Mouse (Mus musculus): Measurements from ENCODE around the gene Ccdc38. TPM values are rescaled to one million over a fixed set of nuclear protein-coding genes. Genes with fewer than 3 reads are reported as not detected.

Gene Ccdc38
- not detected for total RNA-seq (2021)
- long read RNA-seq, experiment 1: 0 reads
- long read RNA-seq, experiment 2: 0 reads

DNA sequence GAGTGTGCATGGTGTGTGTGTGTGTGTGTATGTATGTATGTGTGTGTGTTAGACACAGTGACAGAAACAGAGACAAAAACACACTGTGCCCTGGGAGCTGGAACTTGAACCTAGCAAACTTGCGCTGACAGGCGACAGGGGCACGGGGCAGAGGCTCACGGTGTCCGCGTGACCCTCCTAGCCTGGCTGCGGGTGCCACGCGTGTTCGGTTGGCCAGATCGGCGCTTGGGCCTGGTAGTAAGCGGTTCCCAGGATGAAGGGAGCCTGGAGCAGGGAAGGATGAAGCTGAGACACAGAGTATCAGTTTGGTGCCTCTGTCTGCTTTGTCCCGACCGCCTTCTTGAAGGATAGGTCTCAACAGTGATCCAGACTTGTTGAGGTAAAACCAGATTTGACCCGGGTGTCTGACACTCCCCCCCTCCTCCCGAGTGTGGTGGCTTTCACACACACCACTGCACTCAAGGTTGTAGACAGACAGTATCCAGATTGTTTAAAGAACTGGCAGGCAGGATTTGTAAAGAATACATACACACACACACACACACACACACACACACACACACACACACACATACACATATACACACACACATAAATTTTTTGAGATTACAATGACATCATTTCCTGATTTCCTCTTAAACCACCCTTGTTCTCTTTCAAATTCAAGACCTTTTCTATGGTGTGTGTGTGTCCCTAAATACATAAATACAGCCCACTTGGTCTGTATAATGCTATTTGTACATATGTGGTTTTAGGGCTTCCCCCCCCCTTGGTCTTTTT lies at the start of gene Ccdc38:
TSS of gene Ccdc38 (plus strand) at position 202 of the 780 bp plus-strand sequence.
- DNase-seq: no peak

DNA sequence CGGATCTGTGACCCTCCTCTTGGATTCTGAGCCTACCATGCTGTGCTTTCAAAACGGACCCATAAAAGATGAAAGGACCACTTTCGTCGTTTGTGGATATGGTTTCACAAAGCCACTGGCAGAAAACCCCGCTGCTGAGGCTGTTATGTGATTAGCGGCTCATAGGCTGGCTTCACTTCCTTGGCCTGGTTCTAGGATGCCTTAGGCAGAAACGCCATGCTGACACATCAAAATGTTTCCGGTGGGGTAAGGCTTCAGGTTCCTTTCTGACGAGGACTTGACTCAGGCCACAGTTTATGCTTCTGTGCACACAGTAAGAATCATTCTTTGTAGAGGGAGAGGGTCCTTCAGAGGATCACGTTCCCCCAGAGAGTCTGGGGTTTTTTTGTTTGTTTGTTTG lies 39.6 kb upstream of the Ccdc38 start:
- DNase-seq: no peak

DNA sequence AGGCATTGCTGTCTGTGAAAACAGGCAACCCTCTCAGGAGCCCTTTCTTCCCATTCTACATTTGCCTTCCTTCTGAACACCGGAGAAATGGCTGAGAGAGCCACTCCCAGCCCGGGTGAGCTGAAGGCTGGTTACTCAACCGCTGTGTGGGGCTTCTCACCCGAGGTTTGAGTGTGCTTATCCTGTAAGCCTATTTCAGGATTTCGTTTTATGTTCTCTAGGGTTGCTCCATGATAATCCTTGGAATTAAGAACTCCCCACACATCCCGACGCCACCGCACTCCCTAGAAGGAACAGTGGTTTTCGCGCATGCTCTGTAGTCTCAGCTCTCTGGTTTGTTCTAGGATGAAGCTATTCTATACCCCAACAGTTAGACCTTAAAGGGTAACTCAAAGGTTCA lies 39.1 kb upstream of the Ccdc38 start:
- DNase-seq: no peak

DNA sequence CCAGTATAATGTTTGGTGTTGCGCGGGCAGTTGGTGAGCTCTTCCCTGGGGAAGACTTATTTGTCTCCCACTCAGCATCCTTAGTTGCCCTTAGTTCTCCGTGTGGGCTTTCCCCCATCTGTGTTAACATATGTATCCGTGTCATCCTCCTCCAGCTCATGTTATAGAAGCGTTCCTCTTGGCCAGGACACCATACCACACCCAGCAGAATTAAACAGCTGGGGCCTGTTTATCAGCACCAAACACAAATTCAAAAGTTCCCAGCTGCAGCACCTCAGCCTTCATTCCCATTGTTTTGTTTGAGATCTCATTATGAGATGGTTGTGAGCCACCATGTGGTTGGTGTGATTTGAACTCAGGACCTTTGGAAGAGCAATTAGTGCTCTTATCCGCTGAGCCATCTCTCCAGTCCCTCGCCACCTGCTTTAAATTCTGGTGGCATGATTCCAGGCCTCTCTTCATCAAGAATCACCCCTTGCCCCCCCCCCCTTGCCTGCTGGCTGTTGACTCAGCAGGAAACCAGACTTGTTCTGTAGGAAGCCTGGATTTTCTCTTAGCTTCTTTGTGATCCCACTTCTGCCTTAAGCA lies 32.0 kb upstream of the Ccdc38 start:
- no peak for DNase-seq

DNA sequence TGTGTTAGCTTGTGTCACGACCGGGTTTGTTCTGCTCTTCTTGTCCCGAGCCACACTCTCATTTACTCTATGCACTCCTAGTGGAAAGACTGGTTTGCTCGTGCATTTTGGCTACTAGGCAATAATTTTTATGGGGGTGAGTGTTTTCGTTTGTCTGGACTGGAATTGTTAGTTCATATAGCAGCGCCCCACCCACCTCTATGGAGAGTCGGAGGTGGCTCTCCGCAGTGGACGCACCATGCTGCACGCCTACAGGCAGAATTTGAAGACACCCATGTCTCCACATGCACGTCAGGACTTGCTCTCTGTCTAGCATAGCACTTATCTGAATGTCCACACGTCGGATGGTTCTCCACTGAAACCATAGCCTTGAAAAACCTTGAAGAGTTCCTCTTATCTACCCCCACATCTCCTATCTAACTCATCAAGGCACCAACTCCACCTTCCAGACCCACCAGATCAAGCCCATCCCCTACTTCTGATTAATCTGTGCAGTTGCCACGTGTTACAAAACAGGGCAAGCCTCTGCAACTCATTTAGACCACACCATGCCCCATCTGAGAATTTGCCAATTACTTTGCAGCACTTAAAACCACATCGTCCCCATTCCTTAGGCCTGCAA lies 30.8 kb upstream of the Ccdc38 start:
- no peak for DNase-seq

DNA sequence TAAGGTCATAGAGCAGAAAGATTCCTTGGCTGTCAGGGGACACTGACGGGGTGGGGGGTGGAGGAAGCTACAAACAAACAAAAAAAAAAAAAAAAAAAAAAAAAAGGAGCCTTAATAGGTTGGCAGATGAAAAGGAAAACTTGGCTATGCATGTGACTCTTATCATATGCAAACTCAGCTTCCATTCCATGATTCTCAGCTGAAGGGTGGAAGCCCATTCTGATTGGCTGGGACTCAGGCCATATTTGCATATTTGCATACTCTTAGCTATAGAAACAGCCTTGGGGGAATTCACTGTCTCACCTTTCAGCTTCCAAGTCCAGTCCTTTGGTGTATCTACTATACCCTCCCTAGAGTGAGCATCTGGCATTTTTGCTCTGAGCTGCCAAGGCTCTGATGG lies 25.0 kb upstream of the Ccdc38 start:
- DNase-seq: no peak

DNA sequence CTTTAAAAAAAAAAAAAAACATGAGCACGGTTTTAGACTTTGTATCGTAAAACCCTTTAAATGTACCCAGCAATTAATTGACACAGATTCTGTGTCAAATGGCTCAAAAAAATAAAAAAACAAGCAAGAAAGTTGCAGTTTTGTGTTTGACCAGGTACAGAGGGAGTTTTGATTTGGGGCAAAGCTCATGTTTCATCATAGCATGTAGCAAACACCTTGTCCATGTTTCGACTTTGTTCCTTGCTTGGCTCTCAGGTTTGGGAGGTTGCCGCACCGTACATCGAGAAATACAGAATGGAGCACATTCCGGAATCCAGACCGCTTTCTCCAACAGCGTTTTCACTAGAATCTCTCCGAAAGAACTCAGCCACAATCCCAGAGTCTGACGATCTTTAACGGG lies 24.5 kb upstream of the Ccdc38 start:
- no peak for DNase-seq

DNA sequence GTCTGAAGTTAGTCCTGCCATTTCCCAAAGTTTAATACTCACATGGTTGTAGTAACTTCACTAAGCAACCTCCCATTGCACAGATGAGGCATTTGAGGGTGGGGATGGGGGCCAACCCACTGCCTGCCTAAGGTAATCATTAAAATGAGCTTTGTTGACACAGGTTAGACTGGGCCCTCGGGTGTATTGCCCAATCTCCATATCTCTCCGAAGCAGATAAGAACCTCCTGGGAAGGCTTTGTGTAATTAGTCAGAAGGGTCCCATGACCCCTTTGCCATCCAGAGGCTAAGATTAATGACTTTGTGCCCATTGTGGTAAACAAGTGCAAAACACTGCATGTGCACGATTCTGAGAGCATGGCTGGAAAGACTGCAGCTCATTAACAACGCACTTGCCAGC lies 22.7 kb upstream of the Ccdc38 start:
- no peak for DNase-seq

DNA sequence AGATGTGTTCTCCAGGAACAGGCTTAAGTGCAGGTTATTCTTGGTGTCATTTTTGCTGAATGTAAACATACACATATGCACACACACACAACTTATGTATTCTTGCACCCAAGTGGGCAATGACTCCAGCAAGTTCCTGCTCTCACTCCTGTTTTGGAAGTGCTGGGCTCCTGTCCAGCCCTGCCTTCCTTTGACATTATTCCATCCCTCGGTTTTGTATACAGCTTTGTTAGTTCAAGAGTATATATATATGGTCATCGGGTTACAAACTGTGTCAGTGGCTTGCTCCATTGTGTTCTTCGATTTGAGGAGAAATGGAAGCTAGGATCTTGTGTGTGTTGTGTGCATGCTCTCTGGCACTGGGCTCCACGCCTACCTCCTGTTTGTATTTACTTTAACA lies 22.2 kb upstream of the Ccdc38 start:
- no peak for DNase-seq

DNA sequence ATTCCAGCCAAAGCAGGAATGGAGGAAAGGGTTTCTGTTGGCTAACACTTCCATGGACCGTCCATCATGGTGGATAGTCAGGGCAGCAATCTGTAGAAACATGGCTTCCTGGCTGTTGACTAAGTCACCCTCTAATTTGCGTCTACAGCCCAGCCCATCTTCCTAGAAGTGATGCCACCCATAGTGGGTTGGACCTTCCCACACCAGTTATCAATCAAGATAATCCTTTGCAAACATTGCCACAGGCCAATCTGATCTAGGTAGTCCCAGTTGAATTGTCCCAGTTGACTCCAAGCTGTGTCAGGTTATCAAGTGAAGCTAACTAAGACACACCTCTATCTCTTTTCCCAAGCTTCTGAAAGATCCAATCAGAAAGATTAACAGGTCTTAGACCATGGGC lies 21.8 kb upstream of the Ccdc38 start:
- DNase-seq: no peak

DNA sequence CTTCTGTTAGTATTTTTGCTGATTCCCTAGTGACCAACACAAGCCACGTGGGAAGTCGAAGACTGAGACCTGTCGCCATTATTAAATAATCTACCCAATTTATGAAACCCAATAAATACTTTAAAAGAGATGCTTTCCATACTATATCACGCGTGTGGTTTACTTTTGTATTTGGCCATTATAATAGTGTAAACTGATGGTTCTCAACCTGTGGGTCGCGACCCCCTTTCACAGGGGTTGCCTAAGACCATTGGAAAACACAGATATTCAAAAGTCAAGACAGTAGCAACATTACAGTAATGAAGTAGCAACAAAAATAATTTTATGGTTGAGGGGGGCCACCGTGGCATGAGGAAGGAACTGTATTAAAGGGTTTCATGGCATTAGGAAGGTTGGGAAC lies 21.3 kb upstream of the Ccdc38 start:
- no peak for DNase-seq

DNA sequence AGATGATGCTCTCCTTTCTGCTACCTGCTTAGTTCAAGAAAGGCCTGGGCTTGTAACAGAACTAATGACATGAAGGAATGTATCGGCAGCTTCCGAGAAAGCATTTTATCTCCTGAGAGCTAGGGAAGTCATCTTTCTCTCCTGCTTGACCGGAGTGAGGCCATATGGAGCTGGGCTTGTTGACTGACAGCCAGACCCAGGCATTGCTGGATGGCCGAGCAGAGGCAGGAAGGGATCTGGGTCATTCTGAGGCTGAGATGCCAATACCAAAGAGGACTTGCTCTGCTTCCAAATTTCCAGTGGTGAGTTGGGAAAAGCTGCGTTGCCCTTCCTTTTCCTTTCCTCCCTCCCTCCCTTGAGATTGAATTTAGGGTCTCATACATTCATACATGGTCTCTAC lies 20.7 kb upstream of the Ccdc38 start:
- DNase-seq: no peak

DNA sequence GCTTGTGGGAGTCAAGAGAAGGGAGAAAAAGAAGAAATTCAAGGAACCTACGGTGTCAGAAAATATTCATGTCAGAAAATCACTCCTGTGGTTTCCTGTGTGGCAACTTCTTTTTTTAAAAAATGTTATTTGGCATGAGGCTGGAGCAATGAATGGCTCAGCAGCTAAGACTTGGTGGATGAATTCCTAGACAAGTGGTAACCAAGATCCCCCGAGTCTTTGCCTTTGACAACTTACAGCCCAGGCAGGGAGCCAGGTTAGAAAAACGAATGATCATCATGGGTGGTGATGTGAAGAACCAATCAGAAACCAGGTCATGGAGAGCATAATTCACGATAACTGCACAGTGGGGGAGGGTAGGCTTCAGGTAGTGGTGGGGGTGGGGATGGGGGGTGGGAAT lies 19.4 kb upstream of the Ccdc38 start:
- DNase-seq: no peak

DNA sequence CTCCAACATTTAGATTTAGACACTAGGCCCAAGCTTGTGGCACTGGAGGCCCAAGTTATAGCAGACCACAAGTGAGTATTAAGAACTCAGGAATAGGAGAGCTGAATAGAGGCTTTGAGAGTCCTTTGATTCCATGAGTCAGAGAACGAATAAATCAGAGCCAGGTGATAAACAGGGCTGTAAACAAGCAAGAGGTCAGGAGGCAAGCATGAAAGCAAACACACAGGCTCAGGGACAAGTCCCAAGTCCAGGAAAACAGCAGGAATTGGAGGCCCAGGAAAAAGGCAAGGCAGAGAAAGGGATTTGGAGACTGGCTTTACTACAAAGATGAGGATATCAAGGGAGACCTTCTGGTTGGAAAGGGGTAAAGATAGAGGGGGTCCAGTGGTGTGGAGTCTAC lies 15.1 kb upstream of the Ccdc38 start:
- no peak for DNase-seq

DNA sequence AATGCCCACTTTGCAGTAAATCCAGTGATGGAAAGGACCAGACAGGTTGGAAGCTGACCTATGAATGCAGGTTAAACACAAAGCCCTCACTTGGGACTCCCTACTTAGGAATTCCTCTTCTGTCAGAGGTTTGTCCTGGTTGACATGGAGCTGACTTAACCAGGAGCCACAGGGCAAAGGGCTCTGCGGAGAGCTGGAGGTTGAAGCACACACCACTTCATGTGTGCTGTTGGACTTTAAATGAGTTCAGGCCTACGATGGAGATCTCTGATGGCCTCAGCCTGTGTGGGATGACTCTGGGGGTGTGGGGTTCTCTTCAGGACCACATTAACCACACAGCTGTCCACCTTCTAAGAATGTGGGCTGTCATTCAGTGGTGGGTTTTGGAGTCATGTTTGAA lies 2.1 kb upstream of the Ccdc38 start:
- no peak for DNase-seq

DNA sequence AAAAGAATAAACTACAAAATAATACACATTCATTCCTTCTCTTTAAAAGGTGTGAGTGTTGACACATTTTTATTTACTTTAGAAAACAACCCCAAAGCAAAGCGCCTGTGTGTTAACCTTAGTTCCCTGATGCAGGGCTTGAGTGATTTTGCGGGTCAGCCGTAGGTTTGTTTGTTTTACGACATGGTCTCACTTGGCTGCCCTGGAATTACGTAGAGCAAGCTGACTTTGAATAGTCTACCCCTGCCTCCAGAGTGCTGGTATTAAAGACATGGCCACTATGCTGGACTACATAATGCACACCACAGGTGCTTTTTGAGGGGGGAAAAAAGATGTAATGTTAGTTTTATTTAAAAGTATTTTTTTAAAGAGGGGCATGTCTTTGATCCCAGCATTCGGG lies 1.6 kb upstream of the Ccdc38 start:
- DNase-seq: no peak

DNA sequence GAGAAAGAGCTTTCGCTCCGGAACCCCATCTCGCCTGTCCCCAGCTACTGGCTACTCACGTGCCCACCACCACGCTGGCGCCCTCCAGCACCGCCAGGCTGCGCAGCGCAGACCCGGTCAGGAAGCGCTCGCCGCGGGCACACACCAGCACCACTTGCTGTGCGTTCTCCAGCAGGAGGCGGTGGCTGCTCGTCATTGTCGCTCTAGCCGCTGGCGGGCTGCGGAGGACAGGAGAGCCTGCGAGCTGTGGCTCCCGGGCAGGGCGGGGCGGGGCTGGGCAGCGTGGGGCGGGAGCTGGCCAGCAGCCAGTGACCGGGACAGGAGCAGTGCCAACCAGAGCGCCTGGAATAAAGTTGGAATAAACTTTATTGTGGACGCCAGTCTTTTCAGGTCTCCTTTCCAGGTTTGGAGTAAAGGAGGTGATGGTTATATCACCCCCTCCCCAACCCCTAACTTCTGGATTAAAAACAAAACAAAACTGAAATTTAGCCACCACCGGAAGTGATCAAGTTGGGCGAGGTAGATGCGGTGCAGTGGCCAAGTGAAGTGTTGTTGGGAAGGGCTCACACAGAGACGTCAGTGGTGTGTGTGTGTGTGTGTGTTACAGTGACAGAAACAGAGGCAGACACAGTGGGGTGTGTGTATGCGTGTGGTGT lies 529 bp upstream of the Ccdc38 start, which contains the start of gene Amdhd1:
TSS of gene Amdhd1 (minus strand) at position 259 of the 656 bp plus-strand sequence.
- DNase-seq: peak; percentile 83 to 85

DNA sequence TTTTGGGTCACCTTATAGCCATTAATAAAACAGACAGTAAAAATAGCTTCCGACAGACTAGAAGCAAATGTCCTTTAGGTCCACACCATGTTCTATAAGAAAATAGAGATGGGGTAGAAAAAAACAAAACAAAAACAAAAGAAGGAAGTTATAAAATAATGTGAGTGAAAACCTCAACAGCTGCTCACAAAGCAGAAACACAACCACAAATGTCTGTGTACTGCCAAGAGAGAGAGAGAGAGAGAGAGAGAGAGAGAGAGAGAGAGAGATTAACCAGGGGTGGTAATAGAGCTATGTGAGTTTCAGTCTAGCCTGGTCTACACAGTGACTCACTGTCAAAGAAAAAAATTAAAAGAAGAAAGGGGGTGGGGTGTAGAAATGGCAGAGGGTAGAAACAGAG lies 1.2 kb downstream of the Ccdc38 start:
- DNase-seq: no peak

DNA sequence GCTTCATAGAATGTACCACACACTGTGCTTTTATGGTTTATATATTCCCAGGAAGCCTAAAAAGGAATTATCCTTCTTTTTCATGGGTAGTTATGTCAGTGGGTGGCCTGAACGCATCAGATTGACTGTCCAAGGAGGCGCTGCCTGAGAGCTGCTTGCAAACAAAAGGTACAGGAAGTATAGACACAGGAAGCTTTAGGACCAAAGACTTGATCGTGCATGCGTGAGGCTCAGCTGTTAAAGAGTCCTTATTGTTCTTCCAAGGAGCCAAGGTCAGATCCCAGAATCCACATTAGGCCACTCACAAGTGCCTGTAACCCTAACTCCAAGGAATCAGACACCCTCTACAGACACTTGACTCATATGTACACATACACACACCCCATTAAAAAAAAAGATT lies 1.9 kb downstream of the Ccdc38 start:
- DNase-seq: no peak

DNA sequence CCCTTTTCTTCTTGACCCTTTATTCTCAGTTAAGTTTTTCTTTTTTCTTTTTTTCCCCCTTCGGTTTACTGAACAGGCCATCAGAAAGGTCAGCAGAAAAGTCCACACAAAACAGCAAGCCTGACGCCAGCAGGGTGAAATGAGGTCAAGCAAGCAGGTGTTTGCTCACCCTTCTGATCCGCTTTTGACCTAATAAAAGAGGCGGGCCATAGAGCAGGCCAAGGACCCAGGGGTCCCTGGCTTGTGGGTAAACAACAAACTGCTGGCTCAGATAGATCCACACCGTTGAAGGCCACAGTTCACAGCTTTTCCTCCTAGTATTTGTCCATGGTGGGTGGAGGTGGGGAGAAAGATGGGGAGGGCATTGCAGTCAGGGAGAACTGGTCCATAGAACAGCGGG lies 2.7 kb downstream of the Ccdc38 start:
- DNase-seq: no peak

DNA sequence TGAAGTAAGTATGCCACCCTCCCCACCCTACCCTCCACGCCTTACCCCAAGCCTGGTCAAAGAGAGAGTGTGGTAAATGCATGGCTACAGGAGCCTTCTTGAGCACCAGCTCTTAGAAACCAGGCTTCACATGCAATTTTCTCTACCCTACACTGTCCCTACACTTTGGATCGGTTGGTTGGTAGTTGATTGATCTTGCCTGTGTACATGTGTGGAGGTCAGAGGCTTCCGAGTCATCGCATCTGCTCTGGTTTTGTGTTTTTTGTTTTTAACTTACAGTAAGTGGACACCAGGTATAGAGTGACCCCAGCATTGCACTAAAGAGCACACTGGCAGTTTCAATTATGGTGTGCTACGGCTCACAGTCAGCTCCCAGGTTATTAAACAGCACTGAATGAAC lies 3.7 kb downstream of the Ccdc38 start:
- no peak for DNase-seq

DNA sequence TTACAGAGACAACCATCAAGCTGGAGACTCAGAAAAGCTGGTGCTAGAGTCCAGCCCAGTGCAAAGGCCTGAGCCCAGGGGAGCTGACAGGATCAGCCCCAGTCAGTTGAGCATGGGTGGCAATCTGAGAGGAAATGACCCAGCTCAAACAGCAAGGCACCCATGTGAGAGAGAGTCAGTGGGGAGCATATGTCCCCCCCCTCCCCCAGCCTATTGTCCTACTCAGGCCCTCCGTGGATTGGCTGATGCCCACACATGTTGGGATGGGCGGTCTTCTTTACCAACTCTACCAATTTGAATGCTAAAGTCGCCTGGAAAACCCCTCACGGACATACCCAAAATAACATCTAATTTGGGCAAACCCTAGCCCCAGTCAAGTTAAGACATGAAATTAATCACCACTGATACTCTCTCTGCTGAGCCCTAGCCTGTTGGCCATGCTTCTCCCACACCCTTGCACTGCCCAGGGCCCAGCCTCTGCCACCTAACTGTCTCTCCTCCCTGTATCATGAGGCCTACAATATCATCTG lies 7.4 kb downstream of the Ccdc38 start:
- DNase-seq: no peak

DNA sequence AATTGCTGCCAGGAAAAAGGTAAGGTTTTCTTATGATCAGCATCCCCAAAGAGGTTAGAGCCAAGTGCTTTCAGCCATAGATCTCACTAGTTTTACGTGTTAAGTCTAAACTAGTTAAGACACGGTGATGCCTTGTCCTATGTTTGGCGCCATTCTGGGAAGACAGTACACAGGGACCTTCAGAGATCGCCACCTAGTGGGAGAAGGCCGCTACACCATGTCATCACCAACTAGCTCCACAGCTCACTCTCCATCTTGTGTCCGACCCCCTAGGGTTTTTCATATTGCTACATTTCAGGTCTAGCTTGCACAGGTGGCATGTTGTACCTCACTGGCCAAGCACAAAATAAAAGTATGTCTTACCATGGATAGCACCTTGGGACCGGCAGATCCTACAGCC lies 8.6 kb downstream of the Ccdc38 start:
- DNase-seq: peak; percentile 60 to 87

Measured in heart, adult 18-20 months (tissue).